Mouse (Mus musculus): ENCODE measurements at regions not wholly inside any gene's neighbourhood (a gene's known extent, or its start where the extent isn't known, plus 50 kb on each side); places are given as distances from the start of the nearest gene placed in this dataset.

DNA sequence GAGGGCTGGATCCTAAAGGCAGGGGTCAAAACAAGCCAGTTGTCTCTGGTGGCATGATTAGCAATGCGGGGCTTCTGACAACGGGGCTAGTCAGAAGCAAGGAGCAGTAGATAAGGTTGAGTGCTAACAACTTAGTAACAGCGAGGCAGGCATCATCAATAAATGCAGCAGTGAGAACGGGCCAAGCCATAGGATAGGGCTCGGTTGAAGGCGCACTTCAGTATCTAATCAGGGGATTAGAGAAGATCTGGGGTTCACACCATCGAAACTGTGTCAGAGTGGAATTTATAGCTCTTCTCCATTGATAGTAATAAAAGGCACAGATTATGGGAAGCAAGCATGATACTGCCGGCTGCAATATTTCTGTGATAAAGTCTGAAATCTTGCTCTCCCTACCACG lies 402.0 kb upstream of the Fam241a start:
- ATAC-seq (ENCODE audit: low read depth) (no peak), DNase-seq (ENCODE audit: low spot score) (no peak)
- Histone ChIP-seq H3K27ac (replicated peaks; ENCODE audit: low read depth, low read length) (peak overlapping the region; percentile 58), H3K4me2 (ENCODE audit: low read depth, low read length) (peak overlapping the region; percentile 24; the same call in 1 of the 2 replicates), H3K4me1 (ENCODE audit: control insufficient read depth, insufficient read depth, low read length) (peaks cover 4% of the 10 kb centered on the region; the same call in 1 of the 2 replicates), H3K9me3 (ENCODE audit: control insufficient read depth, low read length) (0 out of 2 replicates have a peak, but pooled peaks cover 3% of the 10 kb centered on the region), H3K4me3 (ENCODE audit: low read depth, low read length) (no peak overlapping the region; the same call in 1 of the 2 replicates), H3K36me3 (ENCODE audit: control insufficient read depth, insufficient read depth, low read length) (no peaks in the 10 kb centered on the region), H3K27me3 (replicated peaks; ENCODE audit: control insufficient read depth, insufficient read depth, low read length) (no peaks in the 10 kb centered on the region), H3K9ac (ENCODE audit: low read depth, low read length) (no peak overlapping the region)
- 52% methylated on average over 9 of the region's 9 CpGs for WGBS

GRCm38 (mm10) chr3:128287846-128288245 lies 391.7 kb upstream of the Fam241a start:
- no peak for ATAC-seq (ENCODE audit: low read depth)
- no peaks in the 10 kb centered on the region for H3K4me1 ChIP-seq (ENCODE audit: control insufficient read depth, insufficient read depth, low read length)
- no peaks in the 10 kb centered on the region for H3K27me3 ChIP-seq (replicated peaks; ENCODE audit: control insufficient read depth, insufficient read depth, low read length)
- no peaks in the 10 kb centered on the region for H3K36me3 ChIP-seq (ENCODE audit: control insufficient read depth, insufficient read depth, low read length)
- no peak overlapping the region for H3K27ac ChIP-seq (replicated peaks; ENCODE audit: low read depth, low read length)
- no peaks in the 10 kb centered on the region; the same call in 1 of the 2 replicates for H3K9me3 ChIP-seq (ENCODE audit: control insufficient read depth, low read length)
- no peak overlapping the region for H3K4me3 ChIP-seq (ENCODE audit: low read depth, low read length)
- no peak overlapping the region for H3K9ac ChIP-seq (ENCODE audit: low read depth, low read length)
- no peak overlapping the region for H3K4me2 ChIP-seq (ENCODE audit: low read depth, low read length)
- 58% methylated on average over 4 of the region's 4 CpGs for WGBS
- DNase-seq (ENCODE audit: low spot score), result no peak

- WGBS, result 67% methylated on average over 6 of the region's 6 CpGs
- H3K4me1 ChIP-seq (ENCODE audit: control insufficient read depth, insufficient read depth, low read length), result no peaks in the 10 kb centered on the region
- no peak overlapping the region for H3K4me2 ChIP-seq (ENCODE audit: low read depth, low read length)
- H3K9ac ChIP-seq (ENCODE audit: low read depth, low read length), result no peak overlapping the region
- ATAC-seq (ENCODE audit: low read depth) (no peak), DNase-seq (ENCODE audit: low spot score) (no peak)
- H3K4me3 ChIP-seq (ENCODE audit: low read depth, low read length), result no peak overlapping the region
- no peaks in the 10 kb centered on the region; the same call in 1 of the 2 replicates for H3K9me3 ChIP-seq (ENCODE audit: control insufficient read depth, low read length)
- no peaks in the 10 kb centered on the region for H3K36me3 ChIP-seq (ENCODE audit: control insufficient read depth, insufficient read depth, low read length)
- no peak overlapping the region for H3K27ac ChIP-seq (replicated peaks; ENCODE audit: low read depth, low read length)
- no peaks in the 10 kb centered on the region for H3K27me3 ChIP-seq (replicated peaks; ENCODE audit: control insufficient read depth, insufficient read depth, low read length)
Observed at GRCm38 (mm10) chr3:128285214-128285613, 389.1 kb upstream of the Fam241a start.

GRCm38 (mm10) chr3:128280626-128281025 lies 384.5 kb upstream of the Fam241a start:
- no peaks in the 10 kb centered on the region for H3K36me3 ChIP-seq (ENCODE audit: control insufficient read depth, insufficient read depth, low read length)
- H3K4me2 ChIP-seq (ENCODE audit: low read depth, low read length), result no peak overlapping the region
- no peaks in the 10 kb centered on the region for H3K27me3 ChIP-seq (replicated peaks; ENCODE audit: control insufficient read depth, insufficient read depth, low read length)
- H3K9ac ChIP-seq (ENCODE audit: low read depth, low read length), result no peak overlapping the region
- no peak overlapping the region for H3K4me3 ChIP-seq (ENCODE audit: low read depth, low read length)
- H3K4me1 ChIP-seq (ENCODE audit: control insufficient read depth, insufficient read depth, low read length), result peaks cover 5% of the 10 kb centered on the region; the same call in 1 of the 2 replicates
- ATAC-seq (ENCODE audit: low read depth) (no peak), DNase-seq (ENCODE audit: low spot score) (no peak)
- H3K9me3 ChIP-seq (ENCODE audit: control insufficient read depth, low read length), result no peaks in the 10 kb centered on the region
- no peak overlapping the region; the same call in 1 of the 2 replicates for H3K27ac ChIP-seq (replicated peaks; ENCODE audit: low read depth, low read length)
- WGBS, result 90% methylated on average over 4 of the region's 4 CpGs

- DNase-seq (ENCODE audit: low spot score) (peak; percentile 84), ATAC-seq (ENCODE audit: low read depth) (no peak)
- WGBS, result 44% methylated on average over 6 of the region's 6 CpGs
- Histone ChIP-seq H3K36me3 (ENCODE audit: control insufficient read depth, insufficient read depth, low read length) (no peaks in the 10 kb centered on the region), H3K27ac (replicated peaks; ENCODE audit: low read depth, low read length) (no peak overlapping the region), H3K9ac (ENCODE audit: low read depth, low read length) (no peak overlapping the region), H3K4me1 (ENCODE audit: control insufficient read depth, insufficient read depth, low read length) (peaks cover 3% of the 10 kb centered on the region; the same call in 1 of the 2 replicates), H3K4me3 (ENCODE audit: low read depth, low read length) (no peak overlapping the region), H3K9me3 (ENCODE audit: control insufficient read depth, low read length) (no peaks in the 10 kb centered on the region), H3K4me2 (ENCODE audit: low read depth, low read length) (no peak overlapping the region), H3K27me3 (replicated peaks; ENCODE audit: control insufficient read depth, insufficient read depth, low read length) (no peaks in the 10 kb centered on the region)
Observed at GRCm38 (mm10) chr3:128270576-128270975, 374.5 kb upstream of the Fam241a start.

- WGBS, result 63% methylated on average over 2 of the region's 2 CpGs
- no peak for DNase-seq (ENCODE audit: low spot score)
- Histone ChIP-seq H3K36me3 (ENCODE audit: control insufficient read depth, insufficient read depth, low read length) (no peaks in the 10 kb centered on the region), H3K27ac (replicated peaks; ENCODE audit: low read depth, low read length) (no peak overlapping the region), H3K9me3 (ENCODE audit: control insufficient read depth, low read length) (no peaks in the 10 kb centered on the region), H3K27me3 (replicated peaks; ENCODE audit: control insufficient read depth, insufficient read depth, low read length) (no peaks in the 10 kb centered on the region), H3K9ac (ENCODE audit: low read depth, low read length) (no peak overlapping the region), H3K4me1 (ENCODE audit: control insufficient read depth, insufficient read depth, low read length) (no peaks in the 10 kb centered on the region), H3K4me3 (ENCODE audit: low read depth, low read length) (no peak overlapping the region), H3K4me2 (ENCODE audit: low read depth, low read length) (no peak overlapping the region)
- no peak for ATAC-seq (ENCODE audit: low read depth)
Observed at GRCm38 (mm10) chr3:128261208-128261607, 365.1 kb upstream of the Fam241a start.

DNA sequence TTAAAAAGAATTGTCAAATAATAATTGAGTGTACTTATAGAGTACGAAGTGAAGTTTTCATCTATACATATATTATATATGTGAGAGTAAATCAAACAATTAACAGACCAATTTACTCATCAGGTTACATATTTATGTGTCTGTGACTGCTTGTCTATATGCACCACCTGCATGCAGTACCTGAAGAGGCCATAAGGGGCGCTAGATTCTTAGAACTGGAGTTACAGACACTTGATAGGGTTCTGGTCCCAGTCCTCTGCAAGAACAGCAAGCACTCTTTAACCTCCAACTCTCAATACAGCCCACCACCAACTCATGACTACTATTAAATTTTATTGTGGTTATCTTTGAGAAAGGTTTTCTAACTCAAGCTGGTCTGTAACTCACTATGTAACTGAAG lies 351.7 kb upstream of the Fam241a start:
- no peak overlapping the region for H3K27ac ChIP-seq (replicated peaks; ENCODE audit: low read depth, low read length)
- H3K4me2 ChIP-seq (ENCODE audit: low read depth, low read length), result no peak overlapping the region
- no peaks in the 10 kb centered on the region for H3K36me3 ChIP-seq (ENCODE audit: control insufficient read depth, insufficient read depth, low read length)
- 75% methylated on average over 2 of the region's 2 CpGs for WGBS
- no peaks in the 10 kb centered on the region for H3K9me3 ChIP-seq (ENCODE audit: control insufficient read depth, low read length)
- H3K4me1 ChIP-seq (ENCODE audit: control insufficient read depth, insufficient read depth, low read length), result no peaks in the 10 kb centered on the region
- no peaks in the 10 kb centered on the region for H3K27me3 ChIP-seq (replicated peaks; ENCODE audit: control insufficient read depth, insufficient read depth, low read length)
- no peak overlapping the region for H3K4me3 ChIP-seq (ENCODE audit: low read depth, low read length)
- ATAC-seq (ENCODE audit: low read depth) (no peak), DNase-seq (ENCODE audit: low spot score) (no peak)
- no peak overlapping the region for H3K9ac ChIP-seq (ENCODE audit: low read depth, low read length)

GRCm38 (mm10) chr3:128239813-128240421 lies 343.8 kb upstream of the Fam241a start:
- no peak for DNase-seq (ENCODE audit: low spot score)
- Histone ChIP-seq H3K9ac (ENCODE audit: low read depth, low read length) (no peak overlapping the region), H3K4me3 (ENCODE audit: low read depth, low read length) (no peak overlapping the region), H3K9me3 (ENCODE audit: control insufficient read depth, low read length) (no peaks in the 10 kb centered on the region), H3K4me1 (ENCODE audit: control insufficient read depth, insufficient read depth, low read length) (no peaks in the 10 kb centered on the region), H3K27ac (replicated peaks; ENCODE audit: low read depth, low read length) (no peak overlapping the region), H3K4me2 (ENCODE audit: low read depth, low read length) (no peak overlapping the region), H3K36me3 (ENCODE audit: control insufficient read depth, insufficient read depth, low read length) (no peaks in the 10 kb centered on the region), H3K27me3 (replicated peaks; ENCODE audit: control insufficient read depth, insufficient read depth, low read length) (no peaks in the 10 kb centered on the region)
- ATAC-seq (ENCODE audit: low read depth), result no peak
- 54% methylated on average over 7 of the region's 7 CpGs for WGBS

DNA sequence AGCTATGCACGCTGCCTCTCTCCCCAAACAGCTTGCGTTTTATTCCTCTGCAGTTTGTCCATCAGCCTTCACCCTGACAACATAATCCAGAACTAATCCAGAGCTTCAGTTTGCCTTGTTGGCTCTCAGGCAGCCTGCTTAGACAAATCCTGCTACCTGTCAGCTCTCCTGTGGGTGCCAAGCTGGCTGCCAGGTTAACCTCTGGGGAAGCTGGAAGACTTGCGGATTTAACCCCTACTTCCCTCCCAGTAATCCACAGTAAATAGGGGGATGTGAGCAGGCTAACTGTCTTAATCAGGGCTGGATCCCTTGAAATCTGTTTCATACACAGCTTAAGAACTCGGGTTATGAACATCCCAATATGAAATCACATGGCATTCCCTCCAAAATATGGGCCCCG lies 334.3 kb upstream of the Fam241a start:
- H3K9ac ChIP-seq (ENCODE audit: low read depth, low read length), result no peak overlapping the region
- no peaks in the 10 kb centered on the region for H3K9me3 ChIP-seq (ENCODE audit: control insufficient read depth, low read length)
- no peak overlapping the region for H3K4me3 ChIP-seq (ENCODE audit: low read depth, low read length)
- H3K27me3 ChIP-seq (replicated peaks; ENCODE audit: control insufficient read depth, insufficient read depth, low read length), result no peaks in the 10 kb centered on the region
- DNase-seq (ENCODE audit: low spot score) (peak; percentile 35), ATAC-seq (ENCODE audit: low read depth) (no peak)
- H3K27ac ChIP-seq (replicated peaks; ENCODE audit: low read depth, low read length), result no peak overlapping the region
- H3K4me2 ChIP-seq (ENCODE audit: low read depth, low read length), result no peak overlapping the region
- H3K36me3 ChIP-seq (ENCODE audit: control insufficient read depth, insufficient read depth, low read length), result no peaks in the 10 kb centered on the region
- 71% methylated on average over 5 of the region's 5 CpGs for WGBS
- H3K4me1 ChIP-seq (ENCODE audit: control insufficient read depth, insufficient read depth, low read length), result no peaks in the 10 kb centered on the region
